Mouse (Mus musculus) naive thymus-derived CD4-positive, alpha-beta T cell, adult 2 months (primary cell): ENCODE results near the gene Fam89b.

Experiments
- DNase-seq: peaks from one replicate; pipeline ENCODE4 v3.0.0-alpha.2; 2011; ENCODE audit warnings: low read depth

The Fam89b gene

DNA sequence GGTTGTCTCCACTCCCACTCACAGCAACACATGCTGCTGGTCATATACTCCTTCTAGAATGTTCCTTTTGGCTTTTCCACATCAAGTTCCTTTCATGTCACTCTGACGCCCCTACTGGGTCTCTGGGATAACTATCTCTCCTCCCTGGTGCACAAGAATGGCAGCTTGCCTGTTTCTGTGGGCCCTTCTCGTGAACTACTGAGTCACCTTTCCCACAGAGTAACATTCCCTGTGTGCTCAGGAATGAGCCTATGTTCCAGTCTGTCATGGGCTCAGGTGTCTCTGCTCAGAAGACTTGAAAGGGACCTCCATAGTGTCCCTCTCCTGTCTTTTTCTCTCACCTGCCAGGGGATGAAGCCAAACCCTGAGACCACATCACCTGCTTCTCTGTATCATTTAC lies 10.0 kb upstream of the Fam89b start:
- DNase-seq, result no peak

DNA sequence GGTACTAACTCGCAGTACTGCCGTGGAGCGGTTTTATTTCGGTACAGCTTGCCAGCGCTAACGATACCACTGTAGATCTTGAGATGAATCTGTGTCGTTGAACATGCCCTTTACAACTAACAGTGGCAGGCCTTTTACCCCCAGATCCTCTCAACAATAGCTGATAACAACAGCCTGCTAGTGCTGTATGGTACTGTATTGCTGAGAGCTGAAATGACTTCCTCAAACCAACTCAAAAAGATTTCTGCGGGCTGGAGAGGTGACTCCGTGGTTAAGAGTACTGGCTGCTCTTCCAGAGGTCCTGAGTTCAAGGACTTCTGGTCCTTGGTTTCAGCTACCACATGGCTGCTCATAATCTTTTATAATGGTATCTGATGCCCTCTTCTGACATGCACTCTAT lies 4.9 kb upstream of the Fam89b start:
- no peak for DNase-seq

- peak; percentile 89 for DNase-seq
Measured at GRCm38 (mm10) chr19:5731264-5731978, 2.0 kb upstream of the Fam89b start.

DNA sequence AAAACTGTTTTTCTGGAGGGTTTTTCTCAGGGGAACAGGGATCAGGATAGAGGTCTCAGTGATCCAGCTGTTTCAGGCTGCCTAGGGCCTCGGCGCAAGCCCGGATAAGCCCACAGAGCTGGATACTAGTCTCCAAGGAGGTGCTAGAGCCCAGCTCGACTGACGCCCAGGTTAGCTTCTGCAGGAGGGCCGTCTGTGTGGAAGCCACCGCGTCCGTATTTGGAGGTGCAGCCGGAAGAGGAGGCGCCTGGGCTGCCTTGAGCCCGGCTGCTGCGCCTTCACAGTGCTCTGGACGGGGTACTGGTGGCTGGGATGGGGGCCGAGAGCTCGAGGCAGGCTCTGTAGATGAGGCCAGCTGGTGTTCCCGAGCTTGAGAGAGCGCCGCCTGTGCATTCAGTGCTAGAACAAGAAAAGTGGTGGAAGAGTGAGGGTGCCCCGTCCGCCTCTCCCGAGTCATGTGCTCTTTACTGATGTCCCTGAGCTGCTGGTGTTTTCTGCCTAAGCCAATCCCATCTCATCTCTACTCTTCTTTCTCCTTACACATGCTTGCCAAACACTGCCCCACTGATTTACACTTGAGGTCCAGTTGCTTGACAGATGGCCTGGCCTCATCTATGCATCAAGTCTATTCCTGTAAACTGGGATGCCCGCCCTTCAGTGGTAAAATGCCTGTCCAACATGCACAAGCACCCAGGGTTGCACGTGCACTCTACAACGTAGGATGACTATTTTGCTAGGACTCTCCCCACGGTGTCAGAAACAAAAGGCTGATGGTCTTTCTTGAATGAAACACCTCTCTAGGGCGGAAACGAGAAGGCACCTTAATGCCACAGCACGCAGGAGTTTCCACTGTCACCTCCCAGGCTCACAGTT lies 1.1 kb upstream of the Fam89b start:
- DNase-seq, result no peak

DNA sequence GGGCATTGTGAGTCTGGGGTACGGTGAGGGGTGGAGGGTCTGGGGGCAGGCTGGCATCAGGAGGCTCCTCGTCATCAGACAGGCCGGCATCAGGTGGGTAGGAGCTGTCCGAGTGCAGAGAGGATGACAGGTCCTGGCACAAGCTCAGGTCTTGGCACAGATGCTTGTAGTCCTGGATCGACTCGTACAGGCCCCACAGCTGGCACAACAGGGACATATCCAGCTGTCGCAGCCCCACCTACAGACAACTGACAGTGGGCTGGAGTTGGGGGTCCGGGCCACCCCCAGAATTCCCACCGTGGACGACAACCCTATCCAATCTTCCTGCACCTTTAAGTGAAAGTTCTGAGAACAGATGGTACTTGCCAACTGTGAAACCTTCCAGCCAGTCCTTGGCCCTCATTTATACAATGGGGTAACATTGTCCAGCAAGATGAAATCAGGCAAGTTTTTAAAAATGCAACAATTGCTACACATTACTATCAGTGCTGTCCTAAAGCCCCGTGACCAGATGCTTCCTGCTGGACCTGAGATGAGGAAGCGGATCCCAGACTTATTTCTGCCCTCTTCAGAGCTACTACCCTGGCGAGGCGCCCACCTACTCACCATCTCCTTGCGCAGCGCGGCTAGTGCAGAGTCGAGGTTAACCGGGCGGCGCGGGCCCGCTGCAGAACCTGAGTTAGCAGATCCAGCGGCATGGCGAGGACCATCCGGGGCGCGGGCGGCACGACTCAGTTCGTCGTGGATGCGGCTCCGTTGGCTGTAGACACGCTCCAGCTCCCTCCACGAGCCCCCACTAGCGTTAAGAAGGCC lies 616 bp downstream of the Fam89b start:
- peak; percentile 51 for DNase-seq

DNA sequence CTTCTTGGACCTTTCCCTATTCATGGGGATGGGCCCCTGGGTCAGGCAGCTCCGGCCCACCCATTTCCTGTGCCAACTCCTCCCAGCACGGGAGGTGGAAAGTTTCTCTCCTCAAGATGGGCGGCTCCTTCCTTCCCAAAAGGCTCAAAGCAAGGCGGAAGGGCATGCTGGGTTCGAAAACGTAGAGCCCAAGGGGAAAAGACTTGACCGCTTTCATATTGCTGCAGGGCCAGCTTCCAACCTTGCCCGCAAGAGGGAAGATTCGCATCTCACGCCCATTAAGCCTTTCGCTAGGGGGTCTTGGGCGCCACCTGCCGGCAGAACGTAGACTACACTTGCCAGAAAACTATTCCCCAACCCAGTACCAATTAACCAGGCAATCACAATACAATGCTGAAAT lies 1.8 kb downstream of the Fam89b start:
- peak; percentile 91 for DNase-seq

DNA sequence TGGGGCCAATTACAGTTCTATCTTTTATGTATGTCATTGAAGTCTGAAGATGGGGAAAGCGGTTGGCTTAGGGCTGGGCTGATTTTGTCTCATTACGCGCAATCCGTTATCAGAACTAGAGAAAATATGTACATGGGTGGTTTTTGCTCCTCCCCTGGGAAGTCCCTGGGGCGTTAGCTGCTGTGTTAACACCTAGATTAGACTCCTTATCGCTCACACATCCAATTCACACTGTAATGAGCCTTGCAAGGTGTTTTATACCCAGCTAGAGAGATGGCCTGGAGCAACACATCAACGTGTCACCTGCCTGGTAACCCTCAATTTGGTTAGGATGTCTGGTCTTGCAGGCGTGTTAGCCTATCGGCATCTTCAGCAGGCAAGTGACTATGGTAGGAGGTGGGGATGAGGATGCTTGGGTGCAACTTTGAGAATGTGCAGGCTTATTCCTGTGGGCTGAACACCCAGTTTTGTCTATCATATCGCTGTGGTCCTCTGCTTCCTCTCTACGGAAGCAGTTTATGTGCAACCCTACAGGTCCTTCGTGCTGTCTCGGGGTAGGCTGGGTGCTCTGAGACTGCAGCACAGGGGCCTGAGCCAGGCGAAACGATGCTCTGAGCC lies 2.4 kb downstream of the Fam89b start:
- DNase-seq, result peak; percentile 73

DNA sequence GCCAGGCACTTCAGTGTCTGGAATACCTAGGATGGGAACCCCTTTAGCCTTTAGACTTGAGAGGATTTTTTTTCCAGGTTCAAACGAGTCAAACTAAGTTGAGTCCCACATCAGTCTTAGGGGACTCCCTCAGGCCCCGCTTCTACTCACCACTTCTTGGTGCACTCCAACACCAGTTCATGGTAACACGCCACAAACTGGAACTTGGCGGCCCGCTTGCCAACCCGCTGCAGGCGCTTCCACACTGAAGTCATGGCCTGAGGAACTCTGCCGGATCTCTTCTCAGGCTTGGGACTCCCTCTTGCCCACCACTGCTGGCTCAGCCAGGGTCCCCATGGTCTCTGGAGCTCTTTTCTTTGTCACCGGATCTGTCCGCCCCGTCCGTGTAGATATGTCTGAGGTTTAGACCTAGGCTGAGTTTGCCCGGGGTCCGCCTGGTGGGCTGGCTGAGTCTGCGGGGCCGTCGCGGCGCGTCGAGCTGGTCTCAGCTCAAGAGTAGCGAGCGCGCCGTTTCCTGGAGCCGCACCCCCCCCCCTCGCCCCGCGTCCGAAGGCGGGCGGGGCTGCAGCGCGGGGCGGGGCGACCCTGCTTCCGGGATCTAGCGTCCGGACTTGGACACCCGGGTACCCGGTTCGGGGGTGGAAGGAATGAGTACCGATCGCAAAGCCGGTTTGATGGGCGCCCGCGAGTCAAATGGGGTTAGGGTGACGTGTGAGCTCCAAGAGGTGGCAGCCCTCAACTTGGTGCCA lies 3.5 kb downstream of the Fam89b start, which contains the start of gene Ehbp1l1:
TSS of gene Ehbp1l1 (minus strand) at position 551 of the 749 bp plus-strand sequence.
- peak; percentile 81 for DNase-seq

DNA sequence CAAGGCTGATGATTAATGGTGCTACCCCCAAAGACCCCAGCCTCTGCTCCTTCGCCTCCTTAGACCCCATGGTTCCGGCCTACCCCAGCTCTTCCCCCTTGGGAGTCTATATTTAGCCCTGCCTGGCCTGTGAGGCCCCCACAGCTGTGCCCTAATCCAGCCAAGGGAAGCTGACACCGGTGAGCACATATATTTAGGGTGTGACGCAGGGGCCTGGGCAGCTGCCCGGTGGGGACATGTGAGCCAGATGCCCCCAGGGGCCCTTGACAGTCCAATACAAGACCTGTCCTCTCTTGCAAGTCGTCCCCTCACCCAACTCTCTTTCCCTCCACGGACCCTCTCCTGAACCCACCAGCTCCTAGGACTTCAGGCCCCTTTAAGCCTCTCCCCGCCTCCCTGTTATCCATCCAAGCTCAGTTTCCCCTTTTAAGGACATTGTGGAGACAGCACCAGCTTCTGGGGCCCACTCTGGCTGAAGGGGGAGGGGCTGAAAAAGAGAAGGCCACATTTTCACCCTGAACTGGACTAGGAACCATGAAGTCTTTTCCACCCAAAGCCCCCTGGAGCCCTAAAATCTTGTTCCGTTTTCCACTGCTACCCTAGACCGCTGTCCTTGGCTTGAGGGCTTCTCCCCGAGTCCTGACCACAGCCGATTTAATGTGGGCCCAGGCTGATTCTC lies 4.3 kb downstream of the Fam89b start:
- DNase-seq, result no peak

DNA sequence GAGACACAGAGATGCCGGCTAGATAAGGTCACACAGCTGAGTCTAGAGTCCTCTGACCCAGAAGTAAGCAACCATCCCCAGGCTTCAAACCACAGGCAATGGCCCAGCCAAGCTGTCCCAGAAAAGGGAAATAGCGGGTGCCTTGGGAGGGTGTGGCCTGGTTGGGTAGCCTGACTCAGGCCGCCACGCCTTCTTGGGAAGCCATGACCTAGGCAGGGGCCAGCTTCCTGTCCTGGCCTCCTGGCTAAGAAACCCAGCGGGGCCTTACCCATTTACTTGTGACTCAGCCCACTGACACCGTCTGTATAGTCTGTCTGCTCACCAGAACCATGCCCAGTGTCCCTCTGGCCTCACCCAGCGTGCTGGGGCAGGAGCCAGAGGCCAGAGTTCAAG lies 4.9 kb downstream of the Fam89b start:
- peak; percentile 42 for DNase-seq

GRCm38 (mm10) chr19:5723934-5724548 lies 5.4 kb downstream of the Fam89b start:
- no peak for DNase-seq

- DNase-seq, result no peak
Measured at GRCm38 (mm10) chr19:5722848-5723425, 6.5 kb downstream of the Fam89b start.

GRCm38 (mm10) chr19:5721233-5721632 lies 8.2 kb downstream of the Fam89b start:
- DNase-seq, result no peak

- DNase-seq, result no peak
Measured at GRCm38 (mm10) chr19:5716955-5717354, 12.5 kb downstream of the Fam89b start.

GRCm38 (mm10) chr19:5715793-5716688 lies 13.4 kb downstream of the Fam89b start:
- DNase-seq, result no peak

DNA sequence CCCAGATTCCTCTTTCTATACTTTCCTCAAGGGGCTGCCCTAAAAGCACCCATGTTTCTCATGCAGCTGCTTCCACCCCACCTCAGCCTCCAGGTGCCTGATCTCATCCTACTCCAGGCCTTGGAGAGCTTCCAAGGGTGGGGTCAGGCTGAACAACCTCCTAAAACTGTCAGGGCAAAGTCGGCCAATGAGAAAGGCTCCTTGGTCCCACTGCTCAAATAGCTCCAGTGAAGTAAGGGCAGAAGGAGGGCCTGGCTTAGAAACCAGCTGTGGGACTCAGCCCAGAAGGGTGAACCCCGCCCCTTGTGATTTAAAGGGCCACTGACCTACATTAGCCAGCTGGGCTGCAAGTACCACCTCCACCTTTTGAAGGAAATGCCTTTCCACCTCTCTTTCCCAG lies 15.7 kb downstream of the Fam89b start:
- DNase-seq, result no peak

- DNase-seq, result no peak
Measured at GRCm38 (mm10) chr19:5713255-5713654, 16.2 kb downstream of the Fam89b start.

- DNase-seq, result no peak
Measured at GRCm38 (mm10) chr19:5711907-5712460, 17.5 kb downstream of the Fam89b start.
